Comparison of ENCODE assay signal across 24 mouse cellular contexts in the genomic region with DNA sequence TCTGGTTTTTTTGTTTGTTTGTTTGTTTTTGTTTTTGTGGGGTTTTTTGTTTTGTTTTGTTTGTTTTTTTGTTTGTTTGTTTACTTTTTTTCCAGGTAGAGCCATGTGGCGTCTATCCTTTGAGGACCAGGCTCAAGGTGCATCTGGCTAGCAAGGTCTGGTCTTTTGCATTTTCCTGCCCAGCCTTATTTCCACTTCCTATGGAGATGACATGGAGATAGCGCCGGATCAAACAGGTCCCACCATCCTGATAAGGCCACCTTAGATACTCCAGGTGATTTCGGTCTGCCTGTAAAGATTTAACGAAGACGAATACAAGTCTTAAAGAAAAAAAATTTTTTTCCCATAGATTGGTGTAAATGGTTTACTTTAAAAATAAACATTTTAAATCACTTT.
DNase-seq lines count a peak whose midpoint lies in the region; ATAC-seq lines count a peak whose summit lies in the region.
"Had no signal": no experiment of that assay in that cellular context is flagged by ENCODE, and none has a peak within 500 bp of the region (broad histone marks: within the 10 kb centered on the region; RNA-seq: fewer than 3 reads in every experiment).

No protein-coding gene starts in this region.

- no peak overlapping the region for H3K4me3 ChIP-seq in heart, embryonic 10.5 days
- H3K4me3 ChIP-seq in hindbrain, embryonic 16.5 days (ENCODE audit: low read length): no peak overlapping the region
- H3K4me3 ChIP-seq in hindbrain, embryonic 11.5 days (ENCODE audit: low read depth, low read length): no peak overlapping the region
- H3K4me3 ChIP-seq in embryonic facial prominence, embryonic 10.5 days: no peak overlapping the region
- H3K4me3 ChIP-seq: forebrain, embryonic 15.5 days; intestine, embryonic 15.5 days; layer of hippocampus, adult 2 months; liver, embryonic 13.5 days; myocyte; neural tube, embryonic 13.5 days had no signal

- 53% methylated on average over 6 of the region's 6 CpGs for WGBS in heart, embryonic 10.5 days
- WGBS in hindbrain, embryonic 16.5 days: 85% methylated on average over 6 of the region's 6 CpGs
- WGBS in hindbrain, embryonic 11.5 days: 78% methylated on average over 6 of the region's 6 CpGs
- 68% methylated on average over 6 of the region's 6 CpGs for WGBS in embryonic facial prominence, embryonic 10.5 days

- H3K9me3 ChIP-seq in heart, embryonic 10.5 days: no peaks in the 10 kb centered on the region
- H3K9me3 ChIP-seq in hindbrain, embryonic 16.5 days (ENCODE audit: control insufficient read depth, low read length): no peaks in the 10 kb centered on the region
- H3K9me3 ChIP-seq in hindbrain, embryonic 11.5 days (ENCODE audit: control insufficient read depth, low read length): no peaks in the 10 kb centered on the region
- no peaks in the 10 kb centered on the region for H3K9me3 ChIP-seq in embryonic facial prominence, embryonic 10.5 days
- H3K9me3 ChIP-seq: forebrain, embryonic 15.5 days; intestine, embryonic 15.5 days; liver, embryonic 13.5 days; neural tube, embryonic 13.5 days had no signal

- ATAC-seq in hindbrain, embryonic 16.5 days: no peak
- no peak for ATAC-seq in hindbrain, embryonic 11.5 days (ENCODE audit: low FRiP score)
- ATAC-seq: forebrain, embryonic 15.5 days; intestine, embryonic 15.5 days had no signal

- DNase-seq in heart, embryonic 10.5 days (ENCODE audit: low spot score): peak; percentile 16
- no peak for DNase-seq in heart, adult 18-20 months
- no peak for DNase-seq in hindbrain, embryonic 11.5 days (ENCODE audit: low spot score)
- no peak for DNase-seq in embryonic facial prominence, embryonic 10.5 days (ENCODE audit: low spot score)
- no peak for DNase-seq in kidney, postnatal 4 days
- no peak for DNase-seq in kidney, adult 9 months
- DNase-seq: adrenal gland, postnatal 10 days; cerebellum, adult 2 months; cerebellum, postnatal 25 days; gastrocnemius, postnatal 14 days; heart, postnatal 36 days; kidney, adult 8-10 months; liver, embryonic 13.5 days; midbrain, embryonic 14.5 days; retina, postnatal 1 day; right cerebral cortex, postnatal 25 days had no signal

- H3K9ac ChIP-seq in hindbrain, embryonic 16.5 days (ENCODE audit: low read depth, low read length): no peak overlapping the region
- no peak overlapping the region for H3K9ac ChIP-seq in hindbrain, embryonic 11.5 days (ENCODE audit: low read depth, low read length)
- H3K9ac ChIP-seq: forebrain, embryonic 15.5 days; intestine, embryonic 15.5 days; liver, embryonic 13.5 days; lung, embryonic 14.5 days had no signal

- H3K36me3 ChIP-seq in heart, embryonic 10.5 days: no peaks in the 10 kb centered on the region
- H3K36me3 ChIP-seq in hindbrain, embryonic 16.5 days (ENCODE audit: control insufficient read depth, insufficient read depth, low read length): no peaks in the 10 kb centered on the region
- no peaks in the 10 kb centered on the region for H3K36me3 ChIP-seq in hindbrain, embryonic 11.5 days (ENCODE audit: control insufficient read depth, insufficient read depth, low read length)
- no peaks in the 10 kb centered on the region for H3K36me3 ChIP-seq in embryonic facial prominence, embryonic 10.5 days (replicated peaks)
- H3K36me3 ChIP-seq: forebrain, embryonic 15.5 days; intestine, embryonic 15.5 days; liver, embryonic 13.5 days; neural tube, embryonic 13.5 days had no signal

- no peak overlapping the region for H3K27ac ChIP-seq in heart, embryonic 10.5 days
- H3K27ac ChIP-seq in hindbrain, embryonic 16.5 days (ENCODE audit: low read depth, low read length): peak overlapping the region; percentile 45; the same call in 1 of the 2 replicates
- no peak overlapping the region for H3K27ac ChIP-seq in hindbrain, embryonic 11.5 days (ENCODE audit: low read depth, low read length)
- peak overlapping the region; percentile 81 for H3K27ac ChIP-seq in embryonic facial prominence, embryonic 10.5 days (replicated peaks)
- H3K27ac ChIP-seq: forebrain, embryonic 15.5 days; intestine, embryonic 15.5 days; liver, embryonic 13.5 days had no signal

- no peaks in the 10 kb centered on the region for H3K27me3 ChIP-seq in heart, embryonic 10.5 days (ENCODE audit: insufficient read depth, poor library complexity, severe bottlenecking)
- H3K27me3 ChIP-seq in hindbrain, embryonic 16.5 days (replicated peaks; ENCODE audit: control insufficient read depth, insufficient read depth, low read length): no peaks in the 10 kb centered on the region
- H3K27me3 ChIP-seq in hindbrain, embryonic 11.5 days (ENCODE audit: control insufficient read depth, insufficient read depth, low read length): no peaks in the 10 kb centered on the region
- H3K27me3 ChIP-seq in embryonic facial prominence, embryonic 10.5 days (replicated peaks; ENCODE audit: low read depth, poor library complexity, severe bottlenecking): no peaks in the 10 kb centered on the region
- H3K27me3 ChIP-seq: CH12.LX; intestine, embryonic 15.5 days; liver, embryonic 13.5 days; neural tube, embryonic 13.5 days had no signal

- no peak overlapping the region for H3K4me2 ChIP-seq in hindbrain, embryonic 16.5 days (ENCODE audit: low read length)
- H3K4me2 ChIP-seq in hindbrain, embryonic 11.5 days (replicated peaks; ENCODE audit: low read depth, low read length): no peak overlapping the region
- H3K4me2 ChIP-seq: forebrain, embryonic 15.5 days; liver, embryonic 13.5 days had no signal

- H3K4me1 ChIP-seq in heart, embryonic 10.5 days: peaks cover 16% of the 10 kb centered on the region; the same call in 1 of the 2 replicates
- H3K4me1 ChIP-seq in hindbrain, embryonic 16.5 days (ENCODE audit: control insufficient read depth, insufficient read depth, low read depth, low read length): peaks cover 3% of the 10 kb centered on the region
- H3K4me1 ChIP-seq in hindbrain, embryonic 11.5 days (replicated peaks; ENCODE audit: control insufficient read depth, insufficient read depth, low read length): 0 out of 2 replicates have a peak, but pooled peaks cover 1% of the 10 kb centered on the region
- H3K4me1 ChIP-seq in embryonic facial prominence, embryonic 10.5 days: peaks cover 57% of the 10 kb centered on the region
- H3K4me1 ChIP-seq: intestine, embryonic 15.5 days; liver, embryonic 13.5 days had no signal

Comparison
In these comparisons a context has a peak if more than half of its experiments do, and no peak if none do; other contexts are left out.
1. H3K27ac ChIP-seq: peak in hindbrain, embryonic 16.5 days (single experiment) and embryonic facial prominence, embryonic 10.5 days (single experiment); none in heart, embryonic 10.5 days (single experiment) and hindbrain, embryonic 11.5 days (single experiment).